Mouse (Mus musculus): Measurements from ENCODE around the gene Asb18. TPM values are rescaled to one million over a fixed set of nuclear protein-coding genes. Genes with fewer than 3 reads are reported as not detected.

Asb18 gene
- polyA plus RNA-seq, 1 experiment from 2014 or later: not detected

DNA sequence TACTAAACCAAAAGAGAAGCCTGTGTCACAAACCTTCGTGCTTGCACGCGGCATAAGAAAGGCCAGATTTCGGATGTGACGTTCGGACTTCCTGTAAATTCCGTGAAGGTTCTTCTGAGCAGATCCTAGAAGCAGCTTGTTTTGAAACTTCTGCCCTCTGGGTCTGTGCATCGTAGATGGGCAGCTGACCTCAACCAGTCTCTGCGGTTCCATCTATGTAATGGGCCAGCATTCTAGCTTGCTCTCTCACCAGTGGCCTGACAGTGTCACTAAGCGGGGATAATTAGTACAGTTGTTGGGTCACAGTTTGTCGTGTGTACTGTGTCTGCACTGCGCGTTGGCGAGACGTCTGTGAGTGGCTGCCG lies 74.9 kb downstream of the Asb18 start:
- Histone ChIP-seq H3K4me3 (ENCODE audit: low read length) (no peak overlapping the region), H3K9me3 (ENCODE audit: control insufficient read depth, low read length) (no peaks in the 10 kb centered on the region), H3K9ac (ENCODE audit: low read depth, low read length) (no peak overlapping the region), H3K4me2 (ENCODE audit: low read depth, low read length) (0 out of 2 replicates have a peak overlapping the region, but pooled peaks have one; percentile 53), H3K27me3 (replicated peaks; ENCODE audit: control insufficient read depth, insufficient read depth, low read length) (peaks cover 77% of the 10 kb centered on the region), H3K27ac (ENCODE audit: low read length) (no peak overlapping the region), H3K4me1 (ENCODE audit: control insufficient read depth, insufficient read depth, low read length) (peaks cover 11% of the 10 kb centered on the region), H3K36me3 (ENCODE audit: control insufficient read depth, insufficient read depth, low read length) (no peaks in the 10 kb centered on the region)
- peak; percentile 3; the same call in 1 of the 2 replicates for ATAC-seq
- 26% methylated on average over 16 of the region's 16 CpGs for WGBS

- Histone ChIP-seq H3K36me3 (ENCODE audit: control insufficient read depth, insufficient read depth, low read length) (no peaks in the 10 kb centered on the region), H3K9me3 (ENCODE audit: control insufficient read depth, low read length) (no peaks in the 10 kb centered on the region), H3K27me3 (replicated peaks; ENCODE audit: control insufficient read depth, insufficient read depth, low read length) (peaks cover 79% of the 10 kb centered on the region), H3K4me2 (ENCODE audit: low read depth, low read length) (no peak overlapping the region), H3K4me3 (ENCODE audit: low read length) (no peak overlapping the region), H3K4me1 (ENCODE audit: control insufficient read depth, insufficient read depth, low read length) (peaks cover 11% of the 10 kb centered on the region), H3K9ac (ENCODE audit: low read depth, low read length) (no peak overlapping the region), H3K27ac (ENCODE audit: low read length) (no peak overlapping the region)
- no peak for ATAC-seq
- 31% methylated on average over 16 of the region's 16 CpGs for WGBS
Observed at GRCm38 (mm10) chr1:89938884-89939595, 75.4 kb downstream of the Asb18 start.

DNA sequence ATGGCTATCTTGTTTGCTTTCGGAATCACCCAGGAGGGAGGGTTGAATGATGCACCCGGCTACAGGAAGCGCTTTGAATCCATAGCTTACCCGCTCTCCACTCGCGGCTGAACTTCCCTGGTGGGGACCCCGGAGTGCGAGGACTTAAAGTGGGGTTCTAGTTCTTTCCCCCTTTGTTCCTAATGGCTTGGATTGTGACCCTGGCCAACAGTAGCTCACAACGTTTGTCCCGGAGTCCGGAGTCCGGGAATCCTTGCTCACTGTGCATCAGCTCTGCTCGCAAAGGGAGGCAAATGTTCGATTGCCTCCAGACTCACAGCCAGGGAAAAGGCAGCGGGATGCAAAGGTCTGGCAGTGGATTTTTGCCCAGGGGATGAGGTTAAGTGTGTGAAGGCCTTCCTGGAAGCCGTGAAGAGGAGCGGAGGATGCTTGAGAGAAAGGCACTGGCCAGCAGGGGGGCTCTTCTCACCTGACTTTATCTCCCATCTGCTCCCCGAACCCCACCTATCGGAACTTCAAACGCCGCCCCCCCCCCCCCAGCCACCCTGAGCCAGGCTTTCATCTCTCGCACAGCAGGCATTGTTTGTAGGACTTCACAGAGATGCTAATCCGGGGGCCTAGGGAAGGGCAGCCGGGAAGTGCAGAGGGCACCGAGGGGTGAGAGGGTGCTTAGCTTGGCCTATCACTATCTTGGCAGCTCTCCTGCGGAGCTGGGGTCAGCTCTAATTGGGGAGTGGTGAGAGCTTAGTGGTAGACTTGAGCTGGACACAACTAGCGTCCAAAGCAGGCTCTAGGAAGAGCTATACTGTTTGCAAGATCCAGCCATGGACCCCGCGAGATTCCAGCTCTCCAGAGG lies 78.7 kb downstream of the Asb18 start:
- H3K4me3 ChIP-seq (ENCODE audit: low read length): no peak overlapping the region
- no peak overlapping the region for H3K9ac ChIP-seq (ENCODE audit: low read depth, low read length)
- H3K27me3 ChIP-seq (replicated peaks; ENCODE audit: control insufficient read depth, insufficient read depth, low read length): peaks cover 84% of the 10 kb centered on the region
- H3K4me2 ChIP-seq (ENCODE audit: low read depth, low read length): no peak overlapping the region
- no peaks in the 10 kb centered on the region for H3K9me3 ChIP-seq (ENCODE audit: control insufficient read depth, low read length)
- WGBS: 3% methylated on average over 29 of the region's 29 CpGs
- H3K36me3 ChIP-seq (ENCODE audit: control insufficient read depth, insufficient read depth, low read length): no peaks in the 10 kb centered on the region
- no peak overlapping the region for H3K27ac ChIP-seq (ENCODE audit: low read length)
- no peak for ATAC-seq
- H3K4me1 ChIP-seq (ENCODE audit: control insufficient read depth, insufficient read depth, low read length): peaks cover 16% of the 10 kb centered on the region

DNA sequence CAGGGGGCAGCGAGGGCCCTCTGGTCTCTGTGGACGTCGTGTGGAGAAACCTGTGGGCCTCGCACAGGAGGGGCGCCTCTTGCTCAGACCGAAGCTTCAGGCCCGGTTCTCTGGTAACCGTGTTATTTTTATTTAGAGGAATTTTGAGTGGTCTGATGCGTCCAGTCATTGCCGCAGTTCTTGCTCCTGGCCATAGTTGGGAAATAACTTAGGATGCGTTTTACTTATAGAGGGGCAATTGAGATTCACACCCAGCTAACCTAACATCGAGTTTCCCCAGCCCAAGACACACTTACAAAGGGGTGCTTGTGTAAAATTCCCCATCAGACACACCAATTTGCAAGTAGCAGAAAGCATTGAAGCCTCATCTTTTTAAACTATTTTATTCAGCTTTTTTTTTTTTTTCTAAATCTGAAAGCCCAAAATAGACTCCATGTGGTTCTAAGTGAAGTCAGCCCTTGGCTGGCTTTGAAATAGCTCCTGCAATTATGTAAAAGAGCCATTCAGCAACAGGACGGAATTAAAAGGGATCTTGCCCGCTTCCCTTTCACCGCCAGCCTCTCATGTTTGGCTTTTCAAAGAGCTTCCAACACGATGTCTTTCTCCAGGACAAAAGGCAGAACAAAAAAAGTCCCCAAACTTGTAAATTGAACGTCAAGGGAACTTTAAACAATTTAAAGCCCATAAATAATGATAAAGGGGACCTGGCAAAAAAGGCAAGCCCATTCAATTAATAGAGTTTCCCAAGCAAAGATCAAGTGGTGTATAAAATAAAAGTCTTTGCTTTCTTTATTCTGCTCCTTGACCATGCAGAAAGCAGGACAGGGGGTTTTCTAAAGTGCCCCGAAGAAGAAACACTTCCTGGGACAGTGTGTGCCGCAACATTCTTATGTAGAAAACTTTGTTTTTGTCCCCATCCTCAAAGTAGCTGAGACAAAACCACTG lies 79.9 kb downstream of the Asb18 start:
- peaks cover 22% of the 10 kb centered on the region for H3K4me1 ChIP-seq (ENCODE audit: control insufficient read depth, insufficient read depth, low read length)
- ATAC-seq: no peak
- peaks cover 86% of the 10 kb centered on the region for H3K27me3 ChIP-seq (replicated peaks; ENCODE audit: control insufficient read depth, insufficient read depth, low read length)
- H3K27ac ChIP-seq (ENCODE audit: low read length): no peak overlapping the region
- no peaks in the 10 kb centered on the region for H3K9me3 ChIP-seq (ENCODE audit: control insufficient read depth, low read length)
- H3K4me3 ChIP-seq (ENCODE audit: low read length): no peak overlapping the region
- H3K9ac ChIP-seq (ENCODE audit: low read depth, low read length): no peak overlapping the region
- 10% methylated on average over 19 of the region's 19 CpGs for WGBS
- no peak overlapping the region for H3K4me2 ChIP-seq (ENCODE audit: low read depth, low read length)
- no peaks in the 10 kb centered on the region for H3K36me3 ChIP-seq (ENCODE audit: control insufficient read depth, insufficient read depth, low read length)

GRCm38 (mm10) chr1:89933786-89934185 lies 80.7 kb downstream of the Asb18 start:
- Histone ChIP-seq H3K4me1 (ENCODE audit: control insufficient read depth, insufficient read depth, low read length) (peaks cover 26% of the 10 kb centered on the region), H3K9me3 (ENCODE audit: control insufficient read depth, low read length) (no peaks in the 10 kb centered on the region), H3K27ac (ENCODE audit: low read length) (no peak overlapping the region), H3K4me3 (ENCODE audit: low read length) (no peak overlapping the region), H3K9ac (ENCODE audit: low read depth, low read length) (no peak overlapping the region), H3K36me3 (ENCODE audit: control insufficient read depth, insufficient read depth, low read length) (no peaks in the 10 kb centered on the region), H3K4me2 (ENCODE audit: low read depth, low read length) (no peak overlapping the region), H3K27me3 (replicated peaks; ENCODE audit: control insufficient read depth, insufficient read depth, low read length) (peaks cover 86% of the 10 kb centered on the region)
- ATAC-seq: no peak
- 6% methylated on average over 21 of the region's 21 CpGs for WGBS

GRCm38 (mm10) chr1:89933028-89933427 lies 81.4 kb downstream of the Asb18 start:
- H3K27me3 ChIP-seq (replicated peaks; ENCODE audit: control insufficient read depth, insufficient read depth, low read length): peaks cover 88% of the 10 kb centered on the region
- no peak overlapping the region for H3K9ac ChIP-seq (ENCODE audit: low read depth, low read length)
- no peak overlapping the region for H3K4me2 ChIP-seq (ENCODE audit: low read depth, low read length)
- no peak overlapping the region for H3K27ac ChIP-seq (ENCODE audit: low read length)
- no peaks in the 10 kb centered on the region for H3K9me3 ChIP-seq (ENCODE audit: control insufficient read depth, low read length)
- ATAC-seq: no peak
- 11% methylated on average over 6 of the region's 6 CpGs for WGBS
- H3K36me3 ChIP-seq (ENCODE audit: control insufficient read depth, insufficient read depth, low read length): no peaks in the 10 kb centered on the region
- no peak overlapping the region for H3K4me3 ChIP-seq (ENCODE audit: low read length)
- H3K4me1 ChIP-seq (ENCODE audit: control insufficient read depth, insufficient read depth, low read length): peaks cover 29% of the 10 kb centered on the region

GRCm38 (mm10) chr1:89932616-89933015 lies 81.8 kb downstream of the Asb18 start:
- Histone ChIP-seq H3K4me2 (ENCODE audit: low read depth, low read length) (no peak overlapping the region), H3K27ac (ENCODE audit: low read length) (no peak overlapping the region), H3K9me3 (ENCODE audit: control insufficient read depth, low read length) (no peaks in the 10 kb centered on the region), H3K36me3 (ENCODE audit: control insufficient read depth, insufficient read depth, low read length) (no peaks in the 10 kb centered on the region), H3K9ac (ENCODE audit: low read depth, low read length) (no peak overlapping the region), H3K27me3 (replicated peaks; ENCODE audit: control insufficient read depth, insufficient read depth, low read length) (peaks cover 87% of the 10 kb centered on the region), H3K4me3 (ENCODE audit: low read length) (no peak overlapping the region), H3K4me1 (ENCODE audit: control insufficient read depth, insufficient read depth, low read length) (peaks cover 30% of the 10 kb centered on the region)
- 5% methylated on average over 16 of the region's 16 CpGs for WGBS
- ATAC-seq: no peak

DNA sequence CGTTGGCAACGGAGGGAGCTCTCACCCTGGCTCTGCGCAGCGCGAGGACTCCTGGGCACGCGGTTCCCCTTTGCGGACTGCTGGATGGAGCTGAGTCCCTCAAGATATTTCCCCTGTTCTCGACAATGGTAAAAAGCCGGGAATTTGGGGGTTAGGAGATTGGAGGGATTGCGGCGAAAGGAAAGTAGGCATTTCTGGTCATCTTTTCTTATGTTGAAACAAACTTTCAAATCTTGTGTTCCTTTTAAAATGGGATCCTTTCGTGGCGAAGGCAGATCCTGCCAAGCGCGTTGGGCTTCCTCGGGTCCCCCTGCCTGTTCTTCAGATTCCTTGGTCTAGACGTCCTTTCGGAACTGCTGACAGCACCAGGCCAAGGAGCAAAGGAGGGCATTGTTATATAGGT lies 82.4 kb downstream of the Asb18 start:
- Histone ChIP-seq H3K9ac (ENCODE audit: low read depth, low read length) (no peak overlapping the region), H3K4me1 (ENCODE audit: control insufficient read depth, insufficient read depth, low read length) (peaks cover 36% of the 10 kb centered on the region), H3K4me2 (ENCODE audit: low read depth, low read length) (no peak overlapping the region), H3K9me3 (ENCODE audit: control insufficient read depth, low read length) (no peaks in the 10 kb centered on the region), H3K27me3 (replicated peaks; ENCODE audit: control insufficient read depth, insufficient read depth, low read length) (peaks cover 87% of the 10 kb centered on the region), H3K27ac (ENCODE audit: low read length) (no peak overlapping the region), H3K36me3 (ENCODE audit: control insufficient read depth, insufficient read depth, low read length) (no peaks in the 10 kb centered on the region), H3K4me3 (ENCODE audit: low read length) (no peak overlapping the region)
- ATAC-seq: no peak
- WGBS: 8% methylated on average over 19 of the region's 19 CpGs

- WGBS: under 1% methylated on average over 33 of the region's 33 CpGs
- H3K27ac ChIP-seq (ENCODE audit: low read length): no peak within 1 kb of the TSS
Observed at GRCm38 (mm10) chr1:89931120-89931519, 83.3 kb downstream of the Asb18 start, which contains the start of gene Gbx2. TSS of gene Gbx2 (minus strand) at chr1:89931179.

More at GRCm38 (mm10) chr1:89931120-89931519, 83.3 kb downstream of the Asb18 start, which contains the start of gene Gbx2:
- H3K4me1 ChIP-seq (ENCODE audit: control insufficient read depth, insufficient read depth, low read length): peaks cover 38% of the 10 kb centered on the region
- H3K4me3 ChIP-seq (ENCODE audit: low read length): peak within 1 kb of the TSS; percentile 53
- H3K36me3 ChIP-seq (ENCODE audit: control insufficient read depth, insufficient read depth, low read length): no peaks in the 10 kb centered on the region
- H3K4me2 ChIP-seq (ENCODE audit: low read depth, low read length): peak within 1 kb of the TSS; percentile 84
- H3K9ac ChIP-seq (ENCODE audit: low read depth, low read length): 0 out of 2 replicates have a peak within 1 kb of the TSS, but pooled peaks have one; percentile 4
- H3K9me3 ChIP-seq (ENCODE audit: control insufficient read depth, low read length): no peaks in the 10 kb centered on the region
- H3K27me3 ChIP-seq (replicated peaks; ENCODE audit: control insufficient read depth, insufficient read depth, low read length): peaks cover 87% of the 10 kb centered on the region
- ATAC-seq: peak; percentile 78

All from intestine, embryonic 16.5 days (tissue).